Mouse (Mus musculus) cortical plate, adult 2 months (tissue): ENCODE results near the gene Rbp4. TPM values are rescaled to one million over a fixed set of nuclear protein-coding genes. Genes with fewer than 3 reads are reported as not detected.
A peak's percentile ranks its signal among the peaks of the same experiment; 100 is the strongest.

Experiments used
- H3K27ac ChIP-seq: fragments of 200-500 bp; 2 replicates; pipeline ENCODE4 v1.5.1; 2012; ENCODE audit warnings: low read length, control low read depth, inconsistent platforms; ENCODE audit not compliant: insufficient read depth
- H3K4me1 ChIP-seq: fragments of 200-500 bp; 2 replicates; pipeline ENCODE4 v1.6.1; 2011; ENCODE audit warnings: low read length; ENCODE audit not compliant: control insufficient read depth, insufficient read depth
- H3K4me3 ChIP-seq: fragments of 200-500 bp; 2 replicates; pipeline ENCODE4 v1.5.1; 2011; ENCODE audit warnings: mild to moderate bottlenecking, low read length, control low read depth; ENCODE audit not compliant: insufficient read depth
- CTCF ChIP-seq: fragments of 200-500 bp; IDR thresholded peaks from 2 replicates; pipeline ENCODE4 v1.5.1; 2011; ENCODE audit warnings: mild to moderate bottlenecking, control low read depth, low read length; ENCODE audit not compliant: insufficient read depth; ENCODE audit errors: extremely low read depth
- POLR2A ChIP-seq: fragments of 200-500 bp; IDR thresholded peaks from 2 replicates; pipeline ENCODE4 v1.6.1; 2011; ENCODE audit warnings: mild to moderate bottlenecking, low read length, control low read depth; ENCODE audit not compliant: insufficient read depth; ENCODE audit errors: extremely low read depth
- polyA plus RNA-seq: library from polyadenylated mRNA; depleted of rRNA; stranded (reverse); fragments of >200 nt; gene quantifications from 2 replicates; pipeline ENCODE4 v1.2.3, GENCODE M21; 2012

The Rbp4 gene
- polyA plus RNA-seq, 1 experiment: 33.6 TPM

DNA sequence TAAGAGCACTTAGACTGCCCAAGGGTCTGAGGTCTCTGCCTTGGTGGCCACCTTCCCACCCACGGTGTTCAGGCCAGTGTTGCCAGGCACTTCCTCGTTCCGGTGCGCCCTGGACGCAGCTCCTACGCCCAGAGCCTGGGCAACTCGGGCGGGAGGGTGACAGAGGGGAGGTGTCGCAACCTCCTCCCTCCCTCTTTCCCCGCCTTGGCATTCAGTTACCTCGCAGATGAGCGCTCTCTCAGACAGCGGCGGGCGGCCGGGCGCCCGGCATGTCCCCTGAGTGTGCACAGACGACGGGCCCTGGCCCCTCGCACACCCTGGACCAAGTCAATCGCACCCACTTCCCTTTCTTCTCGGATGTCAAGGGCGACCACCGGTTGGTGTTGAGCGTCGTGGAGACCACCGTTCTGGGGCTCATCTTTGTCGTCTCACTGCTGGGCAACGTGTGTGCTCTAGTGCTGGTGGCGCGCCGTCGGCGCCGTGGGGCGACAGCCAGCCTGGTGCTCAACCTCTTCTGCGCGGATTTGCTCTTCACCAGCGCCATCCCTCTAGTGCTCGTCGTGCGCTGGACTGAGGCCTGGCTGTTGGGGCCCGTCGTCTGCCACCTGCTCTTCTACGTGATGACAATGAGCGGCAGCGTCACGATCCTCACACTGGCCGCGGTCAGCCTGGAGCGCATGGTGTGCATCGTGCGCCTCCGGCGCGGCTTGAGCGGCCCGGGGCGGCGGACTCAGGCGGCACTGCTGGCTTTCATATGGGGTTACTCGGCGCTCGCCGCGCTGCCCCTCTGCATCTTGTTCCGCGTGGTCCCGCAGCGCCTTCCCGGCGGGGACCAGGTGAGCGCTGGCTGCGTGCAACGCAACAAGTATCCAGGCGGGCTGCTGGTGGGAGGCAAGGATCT is 28.0 kb downstream of the Rbp4 start, which contains the start of gene Ffar4:
Gene Ffar4 (plus strand): TSS at position 214 of the 901 bp plus-strand sequence.
- H3K4me3 ChIP-seq: no peak within 1 kb of the TSS
- H3K27ac ChIP-seq: no peak within 1 kb of the TSS
- H3K4me1 ChIP-seq: no peaks in the 10 kb centered on the region
- TF ChIP-seq POLR2A: no peak
- TF ChIP-seq CTCF: no peak

DNA sequence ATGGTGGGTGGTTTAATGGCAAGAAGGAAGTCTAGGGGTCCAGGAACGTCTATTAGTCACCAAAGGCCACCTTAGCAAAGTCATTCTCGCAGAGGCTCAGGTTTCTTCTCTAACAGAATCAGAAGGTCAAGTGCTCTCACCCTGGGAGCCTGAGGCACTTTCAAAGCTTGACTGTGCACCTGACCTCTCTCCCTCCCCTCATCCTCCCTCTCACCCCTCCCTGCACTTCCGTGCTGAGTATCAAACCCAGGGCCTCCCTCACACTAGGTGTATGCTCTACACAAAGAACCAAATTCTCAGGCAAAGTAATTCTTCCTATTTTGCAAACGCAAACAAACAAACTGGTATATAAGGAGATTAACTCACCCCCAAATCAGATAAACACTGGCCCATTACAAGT is 28.9 kb downstream of the Rbp4 start:
- no peaks in the 10 kb centered on the region for H3K4me1 ChIP-seq
- H3K4me3 ChIP-seq: no peak overlapping the region
- no peak overlapping the region for H3K27ac ChIP-seq
- TF ChIP-seq CTCF: no peak
- no peak for TF ChIP-seq POLR2A

DNA sequence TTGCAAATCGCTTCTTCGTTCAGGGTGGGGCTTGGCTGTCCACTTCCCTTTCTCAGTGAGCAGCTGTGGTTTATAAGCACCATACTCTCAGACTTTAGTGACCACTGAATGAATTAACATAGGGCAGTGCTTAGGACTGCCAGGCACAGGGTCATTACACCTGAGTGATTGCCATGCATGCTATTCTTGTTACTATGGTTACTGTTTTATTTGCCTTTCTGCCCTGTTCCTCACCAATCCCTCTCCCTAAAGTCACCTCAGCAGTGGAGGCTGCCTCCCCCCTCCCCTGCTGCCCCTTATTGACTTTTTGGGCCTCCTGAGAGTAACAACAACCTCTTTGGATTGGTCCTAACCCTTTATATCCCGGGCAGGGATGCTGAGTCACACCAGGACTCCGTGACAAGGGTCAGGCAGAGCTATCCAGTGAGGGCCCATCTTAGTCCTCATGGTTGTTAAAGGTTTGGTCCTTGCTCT is 33.5 kb downstream of the Rbp4 start:
- no peaks in the 10 kb centered on the region for H3K4me1 ChIP-seq
- TF ChIP-seq POLR2A (no peak), CTCF (no peak)
- no peak overlapping the region for H3K4me3 ChIP-seq
- no peak overlapping the region for H3K27ac ChIP-seq

DNA sequence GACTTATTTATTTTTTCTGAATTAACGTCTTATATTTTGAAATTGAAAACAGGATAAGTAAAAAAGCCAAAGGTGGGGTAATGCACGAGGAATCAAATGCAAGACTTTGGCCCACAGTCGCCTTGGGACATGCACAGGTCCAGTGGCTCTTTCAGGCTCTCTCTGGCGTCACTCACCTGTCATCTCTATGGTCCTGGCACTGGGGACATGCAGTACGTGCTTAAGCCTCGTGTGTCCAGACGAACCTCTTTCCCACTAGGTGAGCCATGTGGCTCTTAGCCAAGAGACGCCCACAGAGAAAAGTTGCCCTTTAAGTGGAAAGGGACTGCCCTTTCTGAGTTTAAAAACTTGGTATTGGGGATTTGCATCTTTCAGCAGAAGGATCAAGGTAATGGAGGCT is 35.7 kb downstream of the Rbp4 start:
- Histone ChIP-seq H3K27ac (no peak overlapping the region), H3K4me3 (no peak overlapping the region), H3K4me1 (no peaks in the 10 kb centered on the region)
- TF ChIP-seq CTCF: no peak
- TF ChIP-seq POLR2A: no peak

DNA sequence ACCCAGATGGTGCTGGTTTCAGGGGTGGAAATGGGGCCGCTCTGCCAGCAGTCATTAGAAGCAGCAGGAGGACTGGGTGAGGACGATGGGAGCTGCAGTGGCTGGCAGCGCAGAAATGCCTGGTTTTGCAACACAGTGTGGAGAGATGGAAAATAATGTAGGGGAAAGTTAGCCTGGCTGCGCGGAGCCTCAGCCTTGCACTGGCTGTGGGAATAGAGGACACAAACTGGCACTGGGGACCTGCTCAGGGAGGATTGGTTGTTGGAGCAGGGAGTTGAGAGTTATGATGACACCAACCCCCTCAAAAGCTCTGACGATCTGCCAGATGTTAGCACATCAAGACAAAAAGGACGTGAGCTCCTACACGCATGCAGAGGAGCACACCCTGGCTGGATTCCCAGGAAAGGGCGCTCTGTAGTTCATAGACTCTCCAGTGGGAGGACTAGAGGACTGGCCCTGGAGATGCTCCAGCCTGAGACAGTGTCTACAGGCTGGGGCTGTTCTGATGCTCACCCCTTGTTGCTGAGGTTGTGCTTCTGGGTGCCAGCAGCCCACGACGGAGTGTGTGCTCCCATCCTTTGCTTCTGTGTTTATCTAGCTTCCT is 38.0 kb downstream of the Rbp4 start:
- TF ChIP-seq POLR2A (no peak), CTCF (peak; percentile 44)
- Histone ChIP-seq H3K4me3 (no peak overlapping the region), H3K4me1 (no peaks in the 10 kb centered on the region)

DNA sequence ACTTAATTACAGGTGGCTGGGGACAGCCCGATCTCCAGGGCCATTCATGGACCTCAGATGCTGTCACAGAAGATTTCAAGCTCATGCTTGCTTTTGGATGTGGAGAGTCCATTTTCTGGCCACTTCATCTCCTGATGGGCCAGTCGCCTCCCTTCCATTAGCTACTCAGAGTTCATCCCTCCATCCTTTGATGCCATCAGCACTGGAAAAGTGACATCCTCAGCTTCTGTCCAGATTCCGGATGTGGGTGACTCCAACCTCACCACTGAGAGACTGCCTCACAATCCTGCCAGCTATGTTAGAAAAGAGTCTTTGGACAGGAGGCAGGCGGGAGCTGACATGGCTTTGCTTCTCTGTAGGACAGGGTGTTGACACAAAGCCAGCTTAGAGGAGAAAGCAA is 39.2 kb downstream of the Rbp4 start:
- Histone ChIP-seq H3K4me1 (no peaks in the 10 kb centered on the region), H3K27ac (no peak overlapping the region), H3K4me3 (no peak overlapping the region)
- TF ChIP-seq CTCF (no peak), POLR2A (no peak)

More for the DNA sequence above, 38.0 kb downstream of the Rbp4 start:
- no peak overlapping the region for H3K27ac ChIP-seq

GRCm38 (mm10) chr19:38082931-38083525 is 42.1 kb downstream of the Rbp4 start:
- TF ChIP-seq CTCF: no peak
- no peak for TF ChIP-seq POLR2A
- Histone ChIP-seq H3K4me1 (no peaks in the 10 kb centered on the region), H3K4me3 (no peak overlapping the region), H3K27ac (no peak overlapping the region)

DNA sequence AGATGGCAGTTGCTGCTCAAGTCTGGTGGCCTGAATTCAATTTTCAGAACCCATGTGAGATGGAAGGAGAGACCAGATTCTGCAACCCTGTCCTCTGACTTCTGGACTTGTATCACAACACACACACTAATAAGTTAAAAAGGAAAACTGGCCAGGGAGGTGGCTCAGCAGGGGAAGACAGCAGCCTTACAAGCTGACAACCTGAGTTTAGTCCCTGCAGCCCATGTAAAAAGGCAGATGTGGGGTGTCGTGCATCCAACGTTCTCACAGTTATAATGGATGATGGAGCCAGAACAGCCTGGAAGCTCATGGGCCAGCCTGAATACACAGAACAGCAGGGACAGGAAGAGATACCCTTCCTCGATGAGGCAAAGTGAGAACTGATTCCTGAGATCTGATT is 43.7 kb downstream of the Rbp4 start:
- Histone ChIP-seq H3K27ac (no peak overlapping the region), H3K4me1 (no peaks in the 10 kb centered on the region), H3K4me3 (no peak overlapping the region)
- TF ChIP-seq POLR2A: no peak
- no peak for TF ChIP-seq CTCF

DNA sequence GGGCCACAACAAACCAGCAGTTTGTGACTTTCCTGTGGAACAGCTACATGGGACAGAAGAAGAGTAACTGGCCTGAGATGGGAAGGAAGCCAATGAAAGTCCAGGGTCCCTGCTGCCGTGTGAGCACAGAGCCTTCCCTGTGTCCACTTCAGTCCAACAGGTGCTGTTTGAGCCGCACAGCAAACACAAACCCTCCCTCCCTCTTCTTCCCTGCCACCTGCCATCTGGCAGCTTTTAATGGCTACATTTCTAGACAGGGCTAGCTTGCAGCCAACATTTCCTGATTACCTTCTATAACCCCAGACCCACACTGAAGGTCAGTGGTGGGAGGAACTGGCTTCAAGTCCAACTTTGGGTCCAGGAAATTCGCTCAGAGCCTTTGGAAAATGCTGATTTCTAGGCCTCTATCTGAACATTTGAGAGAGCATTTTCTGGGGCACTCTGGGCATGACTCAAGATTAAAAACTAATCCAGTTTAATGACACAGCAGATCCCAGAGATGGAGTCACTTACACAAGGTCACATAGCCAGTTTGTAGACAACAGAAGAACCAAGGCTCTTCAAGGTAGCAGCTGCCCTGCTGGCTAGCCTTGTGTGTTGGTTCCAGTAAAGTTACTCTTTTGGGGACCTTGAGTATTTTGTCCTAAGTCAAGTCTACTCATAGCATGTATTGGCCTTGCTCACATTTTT is 47.1 kb downstream of the Rbp4 start:
- no peak for TF ChIP-seq POLR2A
- H3K4me1 ChIP-seq: no peaks in the 10 kb centered on the region
- H3K27ac ChIP-seq: no peak overlapping the region
- no peak overlapping the region for H3K4me3 ChIP-seq
